Mouse (Mus musculus) central nervous system, embryonic 14 days (tissue): Measurements from ENCODE around the gene Efcab9. TPM values are rescaled to one million over a fixed set of nuclear protein-coding genes. Genes with fewer than 3 reads are reported as not detected.

ENCODE experiments used
- polyA plus RNA-seq: library from polyadenylated mRNA; depleted of rRNA; stranded (reverse); fragments of >200 nt; gene quantifications from 2 replicates; pipeline ENCODE4 v1.2.3, GENCODE M21; 2012; rRNA removed

Gene Efcab9
- polyA plus RNA-seq, result 0.18 TPM in 1 of 2 replicates, not detected in the other

DNA sequence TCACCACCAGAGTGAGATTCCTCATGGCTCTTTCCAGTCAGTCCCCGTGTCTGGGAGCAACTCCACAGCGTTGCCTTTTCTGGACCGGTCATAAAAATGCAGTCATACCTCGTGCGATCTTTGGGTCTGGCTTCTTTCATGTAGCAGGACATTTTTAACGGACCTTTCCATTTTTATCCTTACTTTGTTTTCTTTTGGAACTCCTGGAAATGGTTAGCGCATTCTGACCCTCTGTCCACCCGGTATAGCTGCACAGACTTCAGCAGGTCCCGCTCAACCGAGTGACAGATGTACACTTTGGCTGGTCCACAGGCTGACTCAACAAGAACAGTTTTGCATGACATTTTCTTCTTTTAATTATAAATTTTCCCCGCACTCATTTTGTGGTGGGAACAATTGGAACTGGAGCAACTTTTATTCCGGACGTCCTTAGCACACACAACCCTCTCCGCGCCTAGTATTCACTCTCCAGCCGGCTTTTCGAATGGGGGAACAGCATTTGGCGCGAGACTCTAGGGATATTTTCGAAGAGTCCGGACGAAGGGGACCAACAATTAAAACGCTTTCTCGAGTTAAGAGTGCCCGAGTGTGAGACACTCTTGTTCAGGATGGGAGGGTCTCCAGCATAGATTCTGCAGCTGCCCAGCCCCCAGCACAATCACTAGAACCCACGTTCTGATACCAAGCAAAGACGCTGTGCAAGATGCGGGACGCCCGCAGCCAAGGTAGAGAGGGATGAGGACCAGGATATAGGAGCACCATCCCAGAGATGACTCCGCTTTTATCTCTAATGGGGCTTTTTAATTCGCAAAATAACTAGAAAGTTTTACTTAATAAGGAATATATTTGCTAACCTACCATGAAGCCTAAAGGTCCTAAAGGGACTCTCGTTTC, at the start of gene Efcab9:
Gene Efcab9, minus strand, starts transcription at position 211 of the 894 bp plus-strand sequence.

DNA sequence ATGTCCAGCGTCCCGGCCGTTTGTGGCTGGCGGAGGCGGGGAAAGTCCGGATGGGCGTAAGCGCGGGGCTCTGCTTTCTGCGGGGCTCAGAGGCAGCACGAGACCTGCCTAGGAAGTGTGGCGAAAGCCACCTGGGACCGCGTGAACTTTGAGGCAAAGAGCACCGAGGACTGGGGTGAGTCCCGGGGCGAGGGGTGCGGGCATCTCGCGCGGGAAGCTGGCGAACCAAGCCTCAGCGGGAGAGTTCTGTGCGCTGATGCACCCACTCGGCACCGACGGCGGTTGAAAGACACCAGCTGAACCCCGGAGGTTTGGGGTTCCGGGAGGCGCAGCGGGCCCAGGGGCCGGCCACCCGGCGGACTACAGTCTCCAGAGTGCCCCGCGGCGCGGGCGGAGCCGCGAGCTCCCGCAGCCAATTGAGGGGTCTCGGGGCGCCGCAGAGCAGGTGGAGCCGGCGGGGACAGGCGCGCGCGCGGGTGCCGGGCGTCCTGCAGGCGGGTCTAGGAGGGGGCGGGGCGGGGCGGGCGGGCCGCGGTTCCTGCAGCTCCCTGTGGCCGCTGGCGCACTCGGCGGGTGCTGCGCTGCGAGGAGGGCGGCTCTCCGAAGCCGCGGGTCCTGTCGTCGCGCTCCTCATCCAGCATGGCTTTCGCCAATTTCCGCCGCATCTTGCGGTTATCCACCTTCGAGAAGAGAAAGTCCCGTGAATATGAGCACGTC, 1.0 kb upstream of the Efcab9 start, which contains the start of gene Stk10:
Gene Stk10, plus strand, starts transcription at position 541 of the 717 bp plus-strand sequence.

Other genes with a start within 250 kb of the Efcab9 start
- 1,275 and 2,575 TPM in 2 replicates for gene Hba-a1, start 248.6 kb downstream of the Efcab9 start, polyA plus RNA-seq
- gene Hbq1b, start 245.1 kb downstream of the Efcab9 start, polyA plus RNA-seq, result 1.3 and 1.9 TPM in 2 replicates
- gene Hba-a2, start 235.6 kb downstream of the Efcab9 start, polyA plus RNA-seq, result 2,538 and 5,404 TPM in 2 replicates
- 0.64 and 0.80 TPM in 2 replicates for gene Hbq1a, start 232.0 kb downstream of the Efcab9 start, polyA plus RNA-seq
- gene Sh3pxd2b, start 184.3 kb downstream of the Efcab9 start, polyA plus RNA-seq, result 29.9 and 36.8 TPM in 2 replicates
- 61.4 and 62.2 TPM in 2 replicates for gene Ubtd2, start 76.7 kb downstream of the Efcab9 start, polyA plus RNA-seq
- gene Stk10, start 1.2 kb upstream of the Efcab9 start, polyA plus RNA-seq, result 4.8 and 7.0 TPM in 2 replicates
- 79.6 and 84.2 TPM in 2 replicates for gene Fbxw11, start 110.6 kb upstream of the Efcab9 start, polyA plus RNA-seq